Mouse (Mus musculus): Measurements from ENCODE around the gene Kdm4b. TPM values are rescaled to one million over a fixed set of nuclear protein-coding genes. Genes with fewer than 3 reads are reported as not detected.

The Kdm4b gene
- total and polyA plus RNA-seq, 3 experiments, result 9.1 to 27.5 TPM; not detected in 1

DNA sequence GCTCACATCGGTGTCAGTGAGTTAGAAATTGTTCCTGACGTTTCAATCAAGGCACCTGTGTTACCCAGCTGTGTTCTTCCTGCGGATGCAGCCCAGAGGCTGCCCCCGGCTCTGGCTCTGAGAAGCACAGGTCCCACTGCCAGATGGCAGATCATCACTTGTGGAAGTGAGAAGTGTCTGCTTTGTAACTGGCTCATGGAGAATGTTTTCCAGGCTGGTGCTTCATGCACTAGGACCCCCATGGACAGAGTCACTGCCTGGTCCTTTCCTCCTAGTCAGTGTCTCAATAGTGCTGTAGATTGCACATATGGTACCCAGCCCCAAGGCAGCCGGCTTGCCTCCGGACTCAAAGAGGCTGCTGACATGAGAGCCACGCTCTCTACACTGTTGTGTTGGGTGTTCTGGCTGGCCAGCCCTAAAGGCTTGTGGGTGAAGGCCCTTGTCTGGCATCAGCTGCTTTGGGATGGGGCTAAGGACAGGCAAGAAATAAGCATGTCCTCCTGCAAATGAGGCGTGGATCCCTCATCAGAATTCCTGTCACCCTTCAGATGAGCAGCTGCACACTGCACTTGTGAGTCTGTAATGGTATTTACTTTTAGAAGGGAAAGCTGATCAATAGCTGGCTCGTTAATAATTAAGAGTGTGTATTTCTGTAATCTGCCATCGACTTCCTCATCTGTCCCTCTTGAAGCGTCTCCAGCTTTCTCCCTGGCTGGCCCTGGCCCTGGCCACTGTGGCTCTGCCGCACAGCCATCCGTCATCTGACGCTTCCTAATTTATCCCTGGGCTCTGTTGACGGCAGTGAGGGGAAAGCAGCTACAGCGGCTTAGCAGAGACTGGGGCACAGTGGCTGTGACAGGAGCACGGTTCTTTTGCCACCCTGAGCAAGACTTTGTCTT lies 47.5 kb downstream of the Kdm4b start:
- Histone ChIP-seq H3K9ac (ENCODE audit: control insufficient read depth, low read depth, low read length, poor library complexity, severe bottlenecking) (no peak overlapping the region), H3K79me2 (ENCODE audit: control insufficient read depth, insufficient read depth, low read length, poor library complexity) (no peaks in the 10 kb centered on the region), H3K36me3 (ENCODE audit: control insufficient read depth in 1 of 2, insufficient read depth in 2 of 2, low read length in 2 of 2) (no peaks in the 10 kb centered on the region; a peak in 1 of 4 replicates), H3K4me3 (ENCODE audit: control insufficient read depth in 1 of 2, insufficient read depth in 1 of 2, low read depth in 2 of 2, low read length in 2 of 2) (no peak overlapping the region), H3K27ac (ENCODE audit: control insufficient read depth, low read depth, low read length) (no peak overlapping the region), H3K27me3 (ENCODE audit: control insufficient read depth in 1 of 2, insufficient read depth in 2 of 2, low read length in 2 of 2) (no peaks in the 10 kb centered on the region), H3K4me1 (ENCODE audit: control insufficient read depth in 1 of 2, insufficient read depth in 2 of 2, low read length in 2 of 2) (no peaks in the 10 kb centered on the region), H3K9me3 (replicated peaks; ENCODE audit: insufficient read depth, low read length) (no peaks in the 10 kb centered on the region)
- DNase-seq (ENCODE audit: low read depth, low spot score), result no peak
- TF ChIP-seq CTCF (IDR thresholded peaks at IDR 0.05 in 2 of 3, conservative IDR thresholded peaks at IDR 0.05 in 1 of 3; ENCODE audit: control insufficient read depth in 1 of 3, insufficient read depth in 1 of 3, low read depth in 2 of 3, low read length in 3 of 3, poor library complexity in 1 of 3, severe bottlenecking in 1 of 3), result no peak
- TF ChIP-seq SIN3A (IDR thresholded peaks at IDR 0.05; ENCODE audit: low read length), result no peak
- no peak for TF ChIP-seq ZKSCAN1 (IDR thresholded peaks at IDR 0.05; ENCODE audit: low read depth, low read length)
- TF ChIP-seq MEF2A (IDR thresholded peaks at IDR 0.05; ENCODE audit: extremely low read depth, insufficient replicate concordance, low read depth, low read length, poor library complexity, severe bottlenecking), result no peak
- TF ChIP-seq EP300 (IDR thresholded peaks at IDR 0.05; ENCODE audit: low read depth in 1 of 2, low read length in 2 of 2), result no peak
- TF ChIP-seq UBTF (IDR thresholded peaks at IDR 0.05; ENCODE audit: borderline replicate concordance, insufficient read depth, low read depth, low read length), result no peak
- no peak for TF ChIP-seq GATA1 (IDR thresholded peaks at IDR 0.05; ENCODE audit: low read depth, low read length)
- no peak for TF ChIP-seq MAX (IDR thresholded peaks at IDR 0.05; ENCODE audit: low read length)
- TF ChIP-seq TCF12 (IDR thresholded peaks at IDR 0.05; ENCODE audit: low read depth, low read length), result no peak
- TF ChIP-seq RCOR1 (IDR thresholded peaks at IDR 0.05; ENCODE audit: low read depth, low read length), result no peak
- TF ChIP-seq KAT2A (conservative IDR thresholded peaks at IDR 0.05; ENCODE audit: low read depth, low read length), result no peak

GRCm38 (mm10) chr17:56374851-56375250 lies 49.0 kb downstream of the Kdm4b start:
- no peak overlapping the region for H3K4me3 ChIP-seq (ENCODE audit: control insufficient read depth in 1 of 2, insufficient read depth in 1 of 2, low read depth in 2 of 2, low read length in 2 of 2)
- H3K27me3 ChIP-seq (ENCODE audit: control insufficient read depth in 1 of 2, insufficient read depth in 2 of 2, low read length in 2 of 2), result no peaks in the 10 kb centered on the region
- DNase-seq (ENCODE audit: low read depth, low spot score), result no peak
- H3K36me3 ChIP-seq (ENCODE audit: control insufficient read depth in 1 of 2, insufficient read depth in 2 of 2, low read length in 2 of 2), result no peaks in the 10 kb centered on the region; a peak in 1 of 4 replicates
- H3K9me3 ChIP-seq (replicated peaks; ENCODE audit: insufficient read depth, low read length), result no peaks in the 10 kb centered on the region
- H3K4me1 ChIP-seq (ENCODE audit: control insufficient read depth in 1 of 2, insufficient read depth in 2 of 2, low read length in 2 of 2), result no peaks in the 10 kb centered on the region
- H3K27ac ChIP-seq (ENCODE audit: control insufficient read depth, low read depth, low read length), result no peak overlapping the region
- no peak overlapping the region for H3K9ac ChIP-seq (ENCODE audit: control insufficient read depth, low read depth, low read length, poor library complexity, severe bottlenecking)
- TF ChIP-seq ZMIZ1 (IDR thresholded peaks at IDR 0.05; ENCODE audit: low read depth, low read length) (no peak), MEF2A (IDR thresholded peaks at IDR 0.05; ENCODE audit: extremely low read depth, insufficient replicate concordance, low read depth, low read length, poor library complexity, severe bottlenecking) (no peak), POLR2AphosphoS2 (IDR thresholded peaks at IDR 0.05; ENCODE audit: low read length) (no peak), CHD1 (IDR thresholded peaks at IDR 0.05; ENCODE audit: low read depth, low read length) (no peak), BHLHE40 (IDR thresholded peaks at IDR 0.05; ENCODE audit: borderline replicate concordance, low read depth, low read length) (no peak), USF1 (IDR thresholded peaks at IDR 0.05; ENCODE audit: low read depth, low read length) (no peak), USF2 (IDR thresholded peaks at IDR 0.05; ENCODE audit: borderline replicate concordance in 1 of 2, insufficient read depth in 1 of 2, low read depth in 1 of 2, low read length in 2 of 2) (no peak), ZC3H11A (IDR thresholded peaks at IDR 0.05; ENCODE audit: low read depth, low read length) (no peak), POLR2A (IDR thresholded peaks at IDR 0.05; ENCODE audit: control insufficient read depth in 1 of 2, insufficient read depth in 1 of 2, low read depth in 1 of 2, low read length in 2 of 2, poor library complexity in 1 of 2) (no peak), TAL1 (IDR thresholded peaks at IDR 0.05; ENCODE audit: low read length) (no peak), NRF1 (IDR thresholded peaks at IDR 0.05; ENCODE audit: insufficient read depth, low read depth, low read length, poor library complexity, severe bottlenecking) (no peak), MAX (IDR thresholded peaks at IDR 0.05; ENCODE audit: low read length) (no peak), UBTF (IDR thresholded peaks at IDR 0.05; ENCODE audit: borderline replicate concordance, insufficient read depth, low read depth, low read length) (no peak), CHD2 (IDR thresholded peaks at IDR 0.05; ENCODE audit: low read length) (no peak), ETS1 (IDR thresholded peaks at IDR 0.05; ENCODE audit: low read depth, low read length) (no peak), MYC (IDR thresholded peaks at IDR 0.05; ENCODE audit: low read depth, low read length) (no peak), EP300 (IDR thresholded peaks at IDR 0.05; ENCODE audit: low read depth in 1 of 2, low read length in 2 of 2) (no peak), POLR2AphosphoS5 (IDR thresholded peaks at IDR 0.05; ENCODE audit: borderline replicate concordance, low read depth, low read length) (no peak), JUND (IDR thresholded peaks at IDR 0.05; ENCODE audit: low read depth, low read length) (no peak), NELFE (IDR thresholded peaks at IDR 0.05; ENCODE audit: low read depth, low read length) (no peak)
- H3K79me2 ChIP-seq (ENCODE audit: control insufficient read depth, insufficient read depth, low read length, poor library complexity), result no peaks in the 10 kb centered on the region

All from MEL (cell line).